ENCODE assay signal across 13 mouse cellular contexts in the genomic region with DNA sequence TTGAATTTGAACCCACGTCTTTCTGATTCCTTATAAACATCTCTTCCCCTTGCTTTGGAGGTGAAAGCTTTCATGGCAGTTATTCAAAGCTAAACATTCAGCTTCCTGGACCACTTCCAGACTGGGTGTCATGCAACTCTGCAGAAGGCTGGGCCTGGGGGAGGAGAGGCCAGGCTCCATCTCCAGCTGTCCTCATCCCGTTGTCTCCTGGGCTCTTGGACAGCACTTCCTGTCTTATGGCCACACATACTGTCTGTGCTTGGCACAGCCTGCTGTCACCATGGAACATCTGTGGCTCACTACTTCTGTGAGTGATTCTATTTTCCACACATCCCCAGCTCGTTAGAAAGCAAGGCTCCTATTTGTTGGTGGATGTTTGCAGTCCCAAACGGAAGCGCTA. TPM values are rescaled to one million over a fixed set of nuclear protein-coding genes. Genes with fewer than 3 reads are reported as not detected.
DNase-seq lines count a peak whose midpoint lies in the region; ATAC-seq and TF ChIP-seq lines count a peak whose summit lies in the region.
"Had no signal": no experiment of that assay in that cellular context is flagged by ENCODE, and none has a peak within 500 bp of the region (broad histone marks: within the 10 kb centered on the region; RNA-seq: fewer than 3 reads in every experiment).

No protein-coding gene starts in this region.

- H3K4me3 ChIP-seq in lung, embryonic 15.5 days: no peak overlapping the region
- no peak overlapping the region for H3K4me3 ChIP-seq in lung, adult 2 months (replicated peaks; ENCODE audit: extremely low read depth, low read depth, low read length)
- H3K4me3 ChIP-seq: hindbrain, embryonic 13.5 days had no signal

- no peak overlapping the region for H3K9ac ChIP-seq in lung, embryonic 15.5 days
- H3K9ac ChIP-seq: hindbrain, embryonic 13.5 days had no signal

- H3K4me1 ChIP-seq in lung, embryonic 15.5 days: 0 out of 2 replicates have a peak, but pooled peaks cover 4% of the 10 kb centered on the region
- H3K4me1 ChIP-seq in lung, adult 2 months (ENCODE audit: control insufficient read depth, insufficient read depth, low read length): no peaks in the 10 kb centered on the region

- DNase-seq in lung, adult 2 months: no peak
- DNase-seq in frontal cortex, postnatal 36 days (ENCODE audit: low spot score in 2 of 2): peak; percentile 44 to 74
- peak; percentile 11 to 13 for DNase-seq in layer of hippocampus, postnatal 14 days (ENCODE audit: low spot score in 2 of 2)
- DNase-seq in right cerebral cortex, adult 2 months (ENCODE audit: low spot score in 2 of 2): peak; percentile 51 to 56
- no peak for DNase-seq in cerebellum, adult 9-11 months
- no peak for DNase-seq in c-Kit-positive CD71-positive TER-119-positive erythroid progenitor cells, embryonic 14.5 days (ENCODE audit: low spot score)
- DNase-seq: heart, adult 18-20 months; kidney, adult 8-10 months had no signal

- no peaks in the 10 kb centered on the region for H3K27me3 ChIP-seq in lung, embryonic 15.5 days
- H3K27me3 ChIP-seq: hindbrain, embryonic 13.5 days had no signal

- TF ChIP-seq POLR2A in lung, adult 2 months (IDR thresholded peaks at IDR 0.05; ENCODE audit: borderline replicate concordance, extremely low read depth, low read depth, low read length): no peak

- H3K4me2 ChIP-seq in lung, embryonic 15.5 days: no peak overlapping the region
- H3K4me2 ChIP-seq: hindbrain, embryonic 13.5 days had no signal

- no peak for TF ChIP-seq CTCF in lung, adult 2 months (IDR thresholded peaks at IDR 0.05; ENCODE audit: insufficient read depth, low read length)

- no peak overlapping the region for H3K27ac ChIP-seq in lung, embryonic 15.5 days
- H3K27ac ChIP-seq: hindbrain, embryonic 13.5 days had no signal

- ATAC-seq in lung, embryonic 15.5 days (ENCODE audit: borderline replicate concordance, extremely low read depth, low FRiP score, low TSS enrichment): peak; percentile 96

- H3K9me3 ChIP-seq in lung, embryonic 15.5 days: no peaks in the 10 kb centered on the region
- H3K9me3 ChIP-seq: hindbrain, embryonic 13.5 days had no signal

- no peaks in the 10 kb centered on the region for H3K36me3 ChIP-seq in lung, embryonic 15.5 days
- H3K36me3 ChIP-seq: hindbrain, embryonic 13.5 days had no signal

- whole genome bisulfite sequencing in lung, embryonic 15.5 days: 36% methylated on average over 5 of the region's 5 CpGs
- WGBS in lung, adult 2 months: 51% methylated on average over 5 of the region's 5 CpGs

RNA-seq across cellular contexts. Expression of gene Cacng3, which starts 31.5 kb away (rescaled TPM):
- polyA plus RNA-seq in lung, embryonic 15.5 days (2015; fragmentation: Nextera tagmentation; extraction: Ambion mirVana): 0.10 and 0.13 TPM in 2 replicates
- not detected in 2 replicates for polyA plus RNA-seq in lung, adult 2 months (2012; rRNA removed)
- 10 to 100 TPM; 44.7 to 47.4 TPM for total RNA-seq in layer of hippocampus, postnatal 14 days (2021)
- total RNA-seq: common myeloid progenitor, adult 5-6 weeks; heart, adult 18-20 months; megakaryocyte progenitor cell, adult 5-6 weeks had no signal
- polyA plus RNA-seq: limb, embryonic 11.5 days had no signal

Comparison
In these comparisons a context has a peak if more than half of its experiments do, and no peak if none do; other contexts are left out.
1. DNase-seq: peak in frontal cortex, postnatal 36 days (2 of 2), layer of hippocampus, postnatal 14 days (2 of 2) and right cerebral cortex, adult 2 months (2 of 2); none in lung, adult 2 months (single experiment), cerebellum, adult 9-11 months (single experiment) and c-Kit-positive CD71-positive TER-119-positive erythroid progenitor cells, embryonic 14.5 days (single experiment).